Mouse (Mus musculus) ovary, adult 10 weeks (tissue): ENCODE measurements around the gene Nlrc3. TPM values are rescaled to one million over a fixed set of nuclear protein-coding genes. Genes with fewer than 3 reads are reported as not detected.

Experiments
- polyA plus RNA-seq: library from polyadenylated mRNA; stranded (reverse); fragments of 350-450 nt; fragmentation: Illumina TruSeq; extraction: RNeasy Lipid Tissue Mini Kit (QIAGEN cat#74804); gene quantifications from one replicate; pipeline ENCODE4 v1.2.3, GENCODE M21; 2014

Gene Nlrc3
- 0.37 TPM for polyA plus RNA-seq

DNA sequence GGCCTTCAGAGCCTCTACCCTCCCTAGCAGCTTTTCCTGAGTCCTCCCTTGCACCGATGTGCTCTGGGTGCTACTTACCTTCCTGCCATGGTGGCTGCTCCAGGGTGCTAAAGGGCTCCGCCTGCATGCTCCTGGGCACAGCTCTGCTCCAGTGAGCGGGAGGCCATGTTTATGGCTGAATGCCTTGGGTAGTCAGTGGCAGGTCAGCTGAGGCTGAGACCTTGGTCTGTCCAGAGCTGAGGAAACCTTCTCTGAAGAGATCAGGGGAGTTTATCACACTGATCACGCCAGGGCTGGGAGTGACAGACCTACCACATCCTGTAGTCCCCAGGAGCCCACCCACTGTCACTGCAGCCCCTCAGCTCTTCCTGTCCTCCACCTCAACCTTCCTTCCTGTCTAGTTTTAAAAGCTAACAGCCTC, at the start of gene Nlrc3:
TSS of gene Nlrc3 (minus strand) at position 382 of the 421 bp plus-strand sequence.

DNA sequence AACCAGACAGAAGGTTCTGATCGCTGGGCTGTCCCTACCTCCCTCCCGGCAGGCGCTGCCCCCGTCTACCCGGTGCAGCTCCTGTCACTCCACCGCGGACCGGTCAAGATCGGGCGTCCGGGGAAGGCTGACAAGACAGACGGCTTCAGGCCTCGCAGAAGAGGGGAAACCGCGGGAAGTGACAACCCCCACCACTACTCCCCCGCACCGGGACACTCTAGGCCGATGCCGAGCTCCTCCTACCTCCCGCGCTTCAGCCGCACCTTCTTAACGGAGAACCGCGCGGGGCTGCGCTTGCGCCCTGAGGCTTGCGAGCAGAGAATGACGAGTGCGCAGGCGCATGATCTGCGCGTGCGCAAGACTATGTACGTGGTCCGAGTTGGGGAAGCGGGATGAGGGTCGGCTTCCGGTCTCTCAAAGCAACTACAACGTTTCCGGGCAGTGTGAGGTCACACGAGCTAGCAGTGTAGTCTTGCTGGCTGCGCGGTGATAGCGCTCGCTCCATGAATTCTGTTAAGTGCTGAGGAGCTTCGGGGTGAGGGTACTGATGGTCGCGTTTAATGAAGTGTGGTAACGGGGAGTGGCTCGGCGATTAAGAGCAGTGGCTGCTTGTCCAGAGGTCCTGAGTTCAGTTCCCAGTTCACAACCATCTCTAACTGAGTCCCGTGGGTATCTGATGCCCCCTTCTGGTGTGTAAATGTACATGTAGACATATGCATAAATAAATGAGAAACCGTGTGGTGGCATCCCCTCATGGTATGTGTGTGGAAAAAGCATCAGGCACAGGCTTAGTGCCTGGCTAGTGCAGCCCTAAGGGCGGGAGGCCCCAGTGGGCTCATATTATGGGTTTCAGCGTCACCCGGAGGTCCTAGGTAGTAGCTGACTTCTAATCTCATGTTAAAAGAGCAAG, 27.3 kb upstream of the Nlrc3 start, which contains the start of gene Slx4:
TSS of gene Slx4 (minus strand) at position 282 of the 910 bp plus-strand sequence.

DNA sequence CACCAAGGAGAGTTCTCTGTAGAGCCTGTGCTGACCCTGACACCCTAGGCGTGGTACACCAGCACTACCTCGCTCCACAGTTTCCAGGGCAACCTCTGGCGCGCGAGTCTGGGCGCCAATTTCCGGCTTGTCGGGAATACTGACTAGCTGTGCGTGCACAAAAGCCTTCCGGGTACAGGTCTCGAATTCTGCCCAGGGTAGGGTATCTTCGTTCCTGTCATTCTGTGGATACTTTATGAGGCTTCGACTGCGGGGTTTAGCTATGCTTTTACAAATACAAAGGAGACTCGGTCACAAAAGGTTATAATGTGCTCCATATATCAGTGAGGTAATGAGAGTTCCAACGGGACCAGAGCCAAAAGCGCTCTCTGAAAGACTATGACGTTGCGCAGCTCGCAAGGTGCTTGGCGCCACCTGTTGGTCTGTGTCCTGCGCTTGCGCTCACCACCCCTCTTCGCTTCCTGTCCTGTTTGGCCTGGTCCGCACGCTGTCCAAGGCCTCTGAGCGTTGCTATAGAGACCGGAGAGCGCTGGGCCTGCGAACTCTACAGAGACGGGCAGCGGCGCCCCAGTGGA, 67.8 kb downstream of the Nlrc3 start, which contains the start of the genes 1700037C18Rik and Cluap1:
TSS of gene 1700037C18Rik (minus strand) at position 153 of the 575 bp plus-strand sequence.
TSS of gene Cluap1 (plus strand) at position 265 of the 575 bp plus-strand sequence.

Other genes starting within 250 kb of the Nlrc3 start
- gene Zfp263, start 232.5 kb downstream of the Nlrc3 start, polyA plus RNA-seq, result 47.2 TPM
- gene Olfr15, start 145.8 kb downstream of the Nlrc3 start, polyA plus RNA-seq, result not detected
- 5.4 TPM for gene Zfp174, start 129.4 kb downstream of the Nlrc3 start, polyA plus RNA-seq
- 116 TPM for gene Naa60, start 104.3 kb downstream of the Nlrc3 start, polyA plus RNA-seq
- gene Zfp597, start 92.1 kb downstream of the Nlrc3 start, polyA plus RNA-seq, result 26.3 TPM
- gene Gm20695, start 92.0 kb downstream of the Nlrc3 start, polyA plus RNA-seq, result 2.8 TPM
- gene 1700037C18Rik, start 67.9 kb downstream of the Nlrc3 start, polyA plus RNA-seq, result 1.3 TPM
- 27.3 TPM for gene Cluap1, start 67.8 kb downstream of the Nlrc3 start, polyA plus RNA-seq
- 13.3 TPM for gene Slx4, start 27.1 kb upstream of the Nlrc3 start, polyA plus RNA-seq
- gene Dnase1, start 60.3 kb upstream of the Nlrc3 start, polyA plus RNA-seq, result not detected
- 39.5 TPM for gene Trap1, start 101.2 kb upstream of the Nlrc3 start, polyA plus RNA-seq
- gene Crebbp, start 237.4 kb upstream of the Nlrc3 start, polyA plus RNA-seq, result 23.4 TPM